Mouse (Mus musculus) cerebellum, adult 18-20 months (tissue): ENCODE measurements around the gene Lmbrd1.
"Not testable (repeated sequence)": the region's sequence is repeated elsewhere in the genome, so short reads cannot be mapped to it uniquely, and the experiment has no call there.

ENCODE experiments used
- DNase-seq, 2 experiments: peaks; one replicate each; pipeline ENCODE4 v3.0.0; 2021

Lmbrd1 gene

GRCm38 (mm10) chr1:24729784-24730183, 51.4 kb downstream of the Lmbrd1 start:
- no peak for DNase-seq

GRCm38 (mm10) chr1:24732286-24732685, 53.9 kb downstream of the Lmbrd1 start:
- no peak for DNase-seq

GRCm38 (mm10) chr1:24734866-24735265, 56.4 kb downstream of the Lmbrd1 start:
- no peak for DNase-seq

GRCm38 (mm10) chr1:24740903-24741302, 62.5 kb downstream of the Lmbrd1 start:
- DNase-seq = no peak

- DNase-seq = no peak
Observed at GRCm38 (mm10) chr1:24741552-24741951, 63.1 kb downstream of the Lmbrd1 start.

GRCm38 (mm10) chr1:24743191-24743924, 64.9 kb downstream of the Lmbrd1 start:
- DNase-seq = no peak

- DNase-seq = no peak
Observed at GRCm38 (mm10) chr1:24752715-24753114, 74.3 kb downstream of the Lmbrd1 start.

- DNase-seq = peak; percentile 58 to 73
Observed at GRCm38 (mm10) chr1:24758516-24758915, 80.1 kb downstream of the Lmbrd1 start.

- DNase-seq = no peak
Observed at GRCm38 (mm10) chr1:24766466-24766865, 88.0 kb downstream of the Lmbrd1 start.

GRCm38 (mm10) chr1:24767197-24767596, 88.8 kb downstream of the Lmbrd1 start:
- not testable (repeated sequence) for DNase-seq

- DNase-seq = no peak
Observed at GRCm38 (mm10) chr1:24773642-24774041, 95.2 kb downstream of the Lmbrd1 start.

GRCm38 (mm10) chr1:24776576-24776975, 98.1 kb downstream of the Lmbrd1 start:
- no peak for DNase-seq

- DNase-seq = no peak
Observed at GRCm38 (mm10) chr1:24793168-24793567, 114.7 kb downstream of the Lmbrd1 start.

- not testable (repeated sequence) for DNase-seq
Observed at GRCm38 (mm10) chr1:24807971-24808370, 129.5 kb downstream of the Lmbrd1 start.
